Mouse (Mus musculus): ENCODE data around the gene Gtf3c5. TPM values are rescaled to one million over a fixed set of nuclear protein-coding genes. Genes with fewer than 3 reads are reported as not detected.
A peak's percentile ranks its signal among the peaks of the same experiment; 100 is the strongest.

The Gtf3c5 gene
- total RNA-seq, 2 experiments from 2014 or later: 18.9 to 19.5 TPM

DNA sequence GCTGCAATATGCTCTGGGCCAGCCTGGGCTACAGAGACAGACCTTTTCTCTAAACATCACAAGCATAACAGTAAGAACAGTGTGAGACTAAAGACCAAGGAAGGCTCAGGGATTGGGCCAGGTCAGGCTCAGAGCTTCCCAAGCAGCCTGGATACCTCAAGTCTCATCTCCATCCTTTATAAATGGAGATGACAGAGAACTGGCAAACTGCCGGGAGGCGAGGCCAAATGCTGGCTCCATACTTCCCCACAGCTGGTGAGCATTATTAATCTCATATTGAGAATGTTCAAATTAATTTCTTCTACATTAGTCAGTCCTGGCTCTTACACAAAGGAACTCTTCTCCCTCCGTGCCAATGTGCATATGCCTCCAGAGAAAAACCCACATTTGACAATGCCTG lies 6.7 kb downstream of the Gtf3c5 start:
- peak in 1 of 2 experiments; percentile 39 for DNase-seq (ENCODE audit: extremely low spot score in 1 of 2, low spot score in 1 of 2)

GRCm38 (mm10) chr2:28575341-28575740 lies 8.2 kb downstream of the Gtf3c5 start:
- DNase-seq (ENCODE audit: extremely low spot score in 1 of 2, low spot score in 1 of 2): no peak

- no peak for DNase-seq (ENCODE audit: extremely low spot score in 1 of 2, low spot score in 1 of 2)
These were observed 13.6 kb downstream of the Gtf3c5 start for GRCm38 (mm10) chr2:28569903-28570302.

DNA sequence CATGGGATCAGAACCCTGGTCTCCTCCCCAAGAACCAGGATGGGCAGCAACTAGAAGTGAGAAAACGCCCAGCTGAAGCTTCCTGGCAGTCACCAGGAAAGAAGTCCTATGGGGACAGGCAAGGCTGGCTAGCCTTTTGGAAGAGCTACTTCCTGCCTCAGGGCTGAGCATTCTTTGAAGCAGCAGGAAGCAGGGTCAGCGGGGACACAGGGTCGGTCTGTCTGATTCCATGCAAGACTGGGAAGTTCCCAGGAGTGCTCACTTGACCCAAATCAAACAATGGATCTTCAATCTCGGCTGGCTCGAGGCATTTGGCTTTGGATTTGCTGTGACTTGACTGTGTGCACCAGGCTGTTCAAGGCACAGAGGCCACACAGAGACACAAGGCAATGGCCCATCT lies 17.0 kb downstream of the Gtf3c5 start:
- no peak for DNase-seq (ENCODE audit: extremely low spot score in 1 of 2, low spot score in 1 of 2)

DNA sequence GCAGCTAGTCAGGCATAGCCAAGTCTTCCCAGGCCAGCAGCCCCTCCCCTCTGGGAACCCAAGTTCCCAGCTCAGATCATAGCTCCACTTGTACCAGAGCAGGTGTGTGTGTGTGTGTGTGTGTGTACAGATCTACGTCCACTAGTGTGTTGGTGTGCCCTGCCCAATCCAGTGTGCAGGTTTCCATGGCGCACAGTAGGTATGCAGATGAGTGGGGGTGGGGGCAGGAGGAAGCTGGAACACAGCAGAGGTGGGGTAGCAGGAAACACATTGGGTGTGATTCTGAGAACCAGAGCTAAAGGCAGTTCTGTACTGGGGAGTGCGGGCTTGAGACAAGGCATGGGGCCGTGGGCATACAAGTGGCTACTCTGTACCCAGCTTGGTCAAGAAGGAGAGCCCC lies 19.2 kb downstream of the Gtf3c5 start:
- no peak for DNase-seq (ENCODE audit: extremely low spot score in 1 of 2, low spot score in 1 of 2)

DNA sequence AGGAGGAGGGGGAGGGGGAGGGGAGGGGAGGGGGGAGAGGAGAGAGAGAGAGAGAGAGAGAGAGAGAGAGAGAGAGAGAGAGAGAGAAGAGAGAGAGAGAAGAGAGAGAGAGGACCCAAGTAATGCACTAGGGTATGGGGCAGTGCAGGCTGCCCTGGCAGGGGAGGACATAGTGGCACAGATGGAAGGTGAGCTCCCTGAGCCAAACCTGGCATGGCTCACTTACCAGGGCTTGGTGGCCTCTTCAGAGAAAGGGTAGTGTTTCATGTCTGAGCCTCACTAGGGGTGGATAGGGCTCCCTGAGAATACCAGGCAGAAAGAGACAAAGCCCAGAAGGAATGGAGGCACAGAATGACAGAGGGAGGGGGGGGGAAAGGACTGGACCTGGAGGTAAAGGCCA lies 19.7 kb downstream of the Gtf3c5 start:
- no peak for DNase-seq (ENCODE audit: extremely low spot score in 1 of 2, low spot score in 1 of 2)

DNA sequence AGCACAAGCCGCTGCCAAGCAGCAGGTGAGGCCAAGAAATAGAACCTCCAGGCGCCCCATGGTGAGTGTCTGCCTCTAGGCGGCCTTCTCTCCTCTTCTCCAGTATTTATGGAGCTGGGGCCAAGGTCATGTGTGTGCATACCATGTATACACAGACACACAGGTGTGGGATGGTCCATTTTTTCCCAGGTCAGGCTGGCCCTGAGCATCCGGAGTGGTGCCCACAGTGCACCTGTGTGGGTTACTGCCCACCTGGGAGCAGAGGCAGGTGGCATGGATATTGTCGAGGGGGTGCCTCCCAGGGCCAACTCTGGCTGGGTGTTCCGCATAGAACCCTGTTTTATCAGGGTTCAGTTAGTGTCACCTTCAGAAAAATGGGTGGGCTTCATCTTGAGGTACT lies 20.2 kb downstream of the Gtf3c5 start, which contains the start of gene Cel:
Gene Cel (minus strand): TSS at position 101 of the 400 bp plus-strand sequence.
- DNase-seq (ENCODE audit: extremely low spot score in 1 of 2, low spot score in 1 of 2): no peak

- DNase-seq (ENCODE audit: extremely low spot score in 1 of 2, low spot score in 1 of 2): no peak
These were observed 26.1 kb downstream of the Gtf3c5 start for GRCm38 (mm10) chr2:28557452-28557851.

GRCm38 (mm10) chr2:28552301-28552700 lies 31.2 kb downstream of the Gtf3c5 start:
- DNase-seq (ENCODE audit: extremely low spot score in 1 of 2, low spot score in 1 of 2): no peak

DNA sequence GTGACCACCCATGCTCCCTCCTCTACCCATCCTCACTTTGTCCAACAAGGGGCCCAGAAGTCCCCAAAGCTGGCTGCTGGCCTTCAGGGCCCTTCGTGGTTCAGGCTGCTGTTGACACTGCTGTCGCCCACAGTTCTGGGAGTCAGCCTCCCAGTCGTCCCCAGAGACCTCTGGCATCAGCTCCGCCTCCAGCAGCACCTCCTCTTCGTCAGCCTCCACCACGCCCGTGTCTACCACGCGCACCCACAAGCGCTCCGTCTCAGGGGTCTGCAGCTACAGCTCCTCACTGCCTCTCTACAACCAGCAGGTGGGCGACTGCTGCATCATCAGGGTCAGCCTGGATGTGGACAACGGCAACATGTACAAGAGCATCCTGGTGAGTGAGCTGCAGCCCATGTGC lies 34.4 kb downstream of the Gtf3c5 start:
- DNase-seq (ENCODE audit: extremely low spot score in 1 of 2, low spot score in 1 of 2): no peak

DNA sequence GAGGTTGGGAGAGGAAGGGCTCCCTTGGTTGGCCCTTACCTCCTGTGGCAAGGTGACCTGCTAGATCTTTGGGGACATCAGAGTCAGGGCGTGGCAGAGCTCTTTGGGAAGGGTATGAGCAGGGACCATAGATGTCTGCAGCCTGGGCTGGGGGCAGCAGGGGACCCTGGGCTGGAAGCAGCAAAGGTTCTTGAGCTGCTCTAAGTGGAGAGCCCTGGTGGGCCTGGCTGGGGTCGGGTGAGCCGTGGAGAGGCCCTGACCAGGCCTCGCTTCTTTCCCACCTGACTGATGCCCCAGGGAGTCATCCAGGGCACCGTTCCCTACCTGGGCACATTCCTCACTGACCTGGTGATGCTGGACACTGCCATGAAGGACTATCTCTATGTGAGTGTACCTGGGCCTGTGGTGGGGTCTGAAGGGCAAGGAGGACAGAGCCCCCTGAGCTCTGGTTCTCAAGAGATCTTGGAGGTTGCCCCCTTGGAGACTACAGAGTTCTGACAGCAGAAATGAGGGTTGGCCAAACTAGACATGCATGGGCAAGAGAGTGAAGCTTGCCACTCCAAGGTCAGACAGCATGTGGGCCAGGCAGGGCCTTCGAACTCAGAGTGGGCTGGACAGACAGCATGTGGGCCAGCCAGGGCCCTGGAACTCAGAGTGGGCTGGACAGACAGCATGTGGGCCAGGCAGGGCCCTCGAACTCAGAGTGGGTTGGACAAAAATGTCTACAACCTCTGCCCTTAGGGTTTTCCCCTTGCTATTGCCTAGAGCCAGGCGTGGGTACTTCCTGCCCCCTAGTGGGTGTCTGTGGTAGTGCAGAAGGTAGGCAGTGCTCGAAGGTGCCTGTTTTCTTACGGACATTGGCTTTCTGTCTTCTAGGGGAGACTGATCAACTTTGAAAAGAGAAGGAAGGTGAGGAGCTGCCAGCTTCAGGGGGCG lies 36.0 kb downstream of the Gtf3c5 start:
- peak; percentile 74 to 95 for DNase-seq (ENCODE audit: extremely low spot score in 1 of 2, low spot score in 1 of 2)

DNA sequence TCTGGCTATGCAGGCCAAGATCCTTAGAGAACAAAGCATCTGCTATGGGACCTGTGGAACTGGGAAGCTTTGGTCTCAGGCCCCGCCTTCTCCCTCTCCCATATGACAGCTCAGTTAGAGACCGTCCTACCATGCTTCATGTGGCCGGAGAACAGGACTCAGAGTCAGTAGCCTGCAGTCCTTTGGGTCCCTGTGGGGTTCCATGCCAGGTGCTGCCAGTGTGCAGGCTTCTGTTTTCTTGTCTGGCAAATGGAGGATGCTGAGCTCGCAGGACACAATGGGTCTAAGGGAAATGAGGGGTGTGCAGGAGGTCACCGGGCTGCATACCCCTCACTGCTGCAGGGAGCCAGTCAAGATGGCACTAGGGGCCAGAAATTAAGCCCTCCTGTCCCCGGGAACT lies 37.0 kb downstream of the Gtf3c5 start:
- DNase-seq (ENCODE audit: extremely low spot score in 1 of 2, low spot score in 1 of 2): no peak

GRCm38 (mm10) chr2:28545976-28546375 lies 37.6 kb downstream of the Gtf3c5 start:
- DNase-seq (ENCODE audit: extremely low spot score in 1 of 2, low spot score in 1 of 2): no peak

DNA sequence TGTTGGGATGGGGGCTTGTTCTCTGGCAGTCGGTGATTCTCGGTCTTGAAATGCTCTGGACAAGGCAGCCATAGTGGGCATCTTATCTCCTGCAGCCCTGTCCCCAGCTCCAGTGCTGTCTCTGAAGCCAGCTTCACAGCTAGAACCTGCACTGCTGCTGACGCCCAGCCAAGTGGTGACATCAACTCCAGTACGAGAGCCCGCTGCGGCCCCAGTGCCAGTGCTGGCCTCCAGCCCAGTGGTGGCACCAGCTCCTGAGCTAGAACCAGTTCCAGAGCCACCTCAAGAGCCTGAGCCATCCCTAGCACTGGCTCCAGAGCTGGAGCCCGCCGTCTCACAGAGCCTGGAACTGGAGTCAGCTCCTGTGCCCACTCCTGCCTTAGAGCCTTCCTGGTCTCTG lies 39.7 kb downstream of the Gtf3c5 start:
- DNase-seq (ENCODE audit: extremely low spot score in 1 of 2, low spot score in 1 of 2): peak in 1 of 2 experiments; percentile 55

DNA sequence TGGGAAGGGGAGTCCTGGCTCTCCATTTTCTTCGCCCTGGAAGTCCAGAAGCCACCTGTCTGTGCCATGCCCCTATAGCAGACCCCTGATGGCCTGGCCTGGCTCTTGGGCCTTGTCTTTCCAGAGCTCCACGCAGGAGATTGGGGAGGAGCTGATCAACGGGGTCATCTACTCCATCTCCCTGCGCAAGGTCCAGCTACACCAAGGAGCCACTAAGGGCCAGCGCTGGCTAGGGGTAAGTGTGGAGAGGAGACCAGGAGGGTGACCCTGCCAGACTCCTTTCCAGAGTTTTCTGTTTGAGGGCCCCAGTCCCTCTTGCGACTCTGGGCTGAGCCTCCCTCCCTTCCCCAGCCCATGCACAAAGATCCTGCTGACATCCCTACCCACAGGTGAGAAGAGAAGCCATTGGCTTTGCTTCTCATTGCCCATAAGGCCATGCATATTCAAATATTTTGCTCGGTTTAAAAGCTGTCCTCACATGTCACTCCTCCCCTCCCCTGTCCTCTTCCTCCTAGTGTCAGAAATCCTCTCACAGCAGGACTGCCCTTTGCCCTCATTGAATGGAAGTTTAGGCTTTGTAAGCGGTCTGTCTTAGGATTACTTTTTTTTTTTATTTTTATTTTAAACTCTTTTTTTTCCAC lies 42.8 kb downstream of the Gtf3c5 start:
- DNase-seq (ENCODE audit: extremely low spot score in 1 of 2, low spot score in 1 of 2): no peak

- no peak for DNase-seq (ENCODE audit: extremely low spot score in 1 of 2, low spot score in 1 of 2)
These were observed 43.6 kb downstream of the Gtf3c5 start for GRCm38 (mm10) chr2:28539949-28540348.

GRCm38 (mm10) chr2:28539206-28539605 lies 44.3 kb downstream of the Gtf3c5 start:
- DNase-seq (ENCODE audit: extremely low spot score in 1 of 2, low spot score in 1 of 2): peak in 1 of 2 experiments; percentile 54

DNA sequence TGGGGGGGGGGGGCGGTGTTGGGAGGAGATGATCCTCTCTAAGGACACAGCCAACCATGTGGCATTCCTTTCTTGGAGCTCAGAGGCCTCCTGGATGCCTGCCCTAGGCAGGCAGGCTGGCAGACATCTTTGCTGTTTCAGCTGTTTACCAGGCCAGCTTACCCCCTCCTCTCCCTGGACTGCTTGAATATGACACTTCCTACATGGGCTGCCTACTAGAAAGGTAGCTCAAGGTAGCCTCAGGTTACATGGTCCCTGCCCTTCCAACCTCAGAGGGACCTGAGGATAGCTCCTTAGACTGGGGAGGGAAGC lies 44.8 kb downstream of the Gtf3c5 start:
- no peak for DNase-seq (ENCODE audit: extremely low spot score in 1 of 2, low spot score in 1 of 2)

- DNase-seq (ENCODE audit: extremely low spot score in 1 of 2, low spot score in 1 of 2): no peak
These were observed 45.3 kb downstream of the Gtf3c5 start for GRCm38 (mm10) chr2:28537995-28538816.

DNA sequence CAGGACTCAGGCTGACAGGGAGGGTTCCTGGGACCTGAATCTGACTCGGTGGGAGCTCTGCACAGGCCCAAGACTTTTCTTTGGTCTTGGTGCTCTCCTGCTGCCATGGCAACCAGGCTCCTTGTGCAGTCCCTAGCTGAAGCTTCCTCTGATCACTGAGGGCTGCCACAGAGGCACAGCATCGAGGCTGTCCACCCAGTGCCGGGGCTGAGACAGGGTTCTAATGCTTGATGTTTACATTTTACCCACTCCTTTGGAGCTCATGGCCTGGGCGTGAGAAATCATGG lies 46.0 kb downstream of the Gtf3c5 start:
- no peak for DNase-seq (ENCODE audit: extremely low spot score in 1 of 2, low spot score in 1 of 2)

All from layer of hippocampus, postnatal 25 days (tissue).